Mouse (Mus musculus): ENCODE measurements at regions not wholly inside any gene's neighbourhood (a gene's known extent, or its start where the extent isn't known, plus 50 kb on each side); places are given as distances from the start of the nearest gene placed in this dataset.

DNA sequence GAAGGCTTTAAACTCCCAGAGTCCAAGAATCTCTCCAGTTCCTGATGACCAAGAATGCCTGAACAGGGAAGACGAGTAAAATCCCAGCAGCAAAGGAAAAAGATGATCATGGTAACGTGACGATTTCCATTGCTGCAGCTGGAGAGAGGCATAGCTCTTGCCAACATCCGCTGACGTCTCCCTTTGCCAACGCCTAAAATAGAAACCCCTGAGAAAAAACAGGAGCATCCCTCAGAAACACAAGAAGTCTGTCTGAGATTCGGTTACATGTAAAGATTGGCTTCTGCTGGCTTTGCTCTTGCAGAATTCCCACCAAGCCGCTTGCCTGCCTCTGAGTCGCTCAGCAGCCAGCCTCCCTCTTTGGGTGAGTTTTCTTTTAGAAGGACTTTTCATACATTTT is 290.3 kb upstream of the Nt5c1b start:
- Histone ChIP-seq H3K4me2 (ENCODE audit: low read depth, low read length) (no peak overlapping the region), H3K9ac (replicated peaks; ENCODE audit: low read depth, low read length) (no peak overlapping the region), H3K27me3 (ENCODE audit: control insufficient read depth, insufficient read depth, low read length) (no peaks in the 10 kb centered on the region)

DNA sequence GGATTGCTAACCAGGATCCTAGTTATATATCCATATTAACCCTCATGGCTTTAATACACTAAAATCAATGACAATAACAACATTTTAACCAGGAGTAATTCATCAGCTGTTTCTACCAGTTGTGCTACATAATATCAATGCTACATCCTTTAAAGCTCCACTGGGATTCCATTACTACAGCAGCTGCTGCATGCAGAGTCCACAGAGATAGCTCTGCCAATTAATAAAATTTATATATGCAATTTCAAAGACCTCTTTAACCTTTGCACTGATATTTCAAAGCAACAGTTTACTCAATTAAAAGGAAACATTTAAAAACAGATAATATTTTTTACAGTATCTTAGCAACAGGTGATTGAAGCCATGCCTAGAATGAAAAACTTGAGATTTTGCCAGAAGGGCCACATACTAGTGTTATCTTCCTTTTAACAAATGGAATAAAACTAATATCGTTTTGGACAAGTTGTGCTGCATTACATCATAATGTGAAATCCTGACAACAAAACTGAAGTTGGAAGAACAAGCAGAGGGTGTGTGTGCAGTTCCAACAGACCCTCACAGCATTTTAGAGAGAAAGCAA is 256.8 kb upstream of the Nt5c1b start:
- ATAC-seq (ENCODE audit: insufficient read depth, low read depth) (no peak), DNase-seq (ENCODE audit: low spot score) (no peak)
- Histone ChIP-seq H3K9ac (replicated peaks; ENCODE audit: low read depth, low read length) (no peak overlapping the region), H3K27me3 (ENCODE audit: control insufficient read depth, insufficient read depth, low read length) (no peaks in the 10 kb centered on the region), H3K4me1 (ENCODE audit: control insufficient read depth, insufficient read depth) (no peaks in the 10 kb centered on the region), H3K9me3 (replicated peaks; ENCODE audit: control insufficient read depth, low read length) (no peaks in the 10 kb centered on the region; the same call in 1 of the 2 replicates), H3K27ac (ENCODE audit: low read depth) (no peak overlapping the region), H3K4me2 (ENCODE audit: low read depth, low read length) (no peak overlapping the region), H3K36me3 (replicated peaks; ENCODE audit: control insufficient read depth, insufficient read depth, low read length) (no peaks in the 10 kb centered on the region), H3K4me3 (ENCODE audit: low read depth, low read length) (no peak overlapping the region)
- 56% methylated on average over 1 of the region's 1 CpGs for WGBS
- TF ChIP-seq EP300 (IDR thresholded peaks at IDR 0.05; ENCODE audit: low read depth): no peak
- no peak for TF ChIP-seq CTCF (IDR thresholded peaks at IDR 0.05; ENCODE audit: low read depth)

More for the DNA sequence above, 290.3 kb upstream of the Nt5c1b start:
- TF ChIP-seq CTCF (IDR thresholded peaks at IDR 0.05; ENCODE audit: low read depth): no peak
- TF ChIP-seq EP300 (IDR thresholded peaks at IDR 0.05; ENCODE audit: low read depth): no peak
- ATAC-seq (ENCODE audit: insufficient read depth, low read depth) (no peak), DNase-seq (ENCODE audit: low spot score) (peak; percentile 9)
- H3K36me3 ChIP-seq (replicated peaks; ENCODE audit: control insufficient read depth, insufficient read depth, low read length): no peaks in the 10 kb centered on the region
- 23% methylated on average over 9 of the region's 9 CpGs for WGBS
- H3K27ac ChIP-seq (ENCODE audit: low read depth): no peak overlapping the region
- H3K4me3 ChIP-seq (ENCODE audit: low read depth, low read length): no peak overlapping the region
- H3K4me1 ChIP-seq (ENCODE audit: control insufficient read depth, insufficient read depth): 0 out of 2 replicates have a peak, but pooled peaks cover 4% of the 10 kb centered on the region
- H3K9me3 ChIP-seq (replicated peaks; ENCODE audit: control insufficient read depth, low read length): no peaks in the 10 kb centered on the region

DNA sequence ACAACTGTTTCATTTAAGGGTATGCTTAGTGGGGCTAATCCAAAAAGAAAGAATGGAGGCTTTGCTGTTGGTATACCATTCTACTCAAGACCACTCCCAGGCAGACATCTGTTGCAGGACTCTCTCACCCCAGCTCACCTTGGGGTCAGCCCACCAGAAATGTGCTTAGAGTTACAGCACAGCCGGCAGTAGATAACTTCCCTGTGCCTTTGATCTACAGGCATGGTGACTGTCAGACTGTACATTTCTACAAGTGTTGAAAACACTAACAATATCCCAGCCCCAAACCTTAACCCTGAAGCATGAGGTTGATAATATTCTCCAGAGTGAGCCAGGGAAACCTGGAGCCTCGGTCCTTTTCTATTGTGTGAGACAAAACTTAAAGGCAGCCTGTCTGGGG is 247.7 kb upstream of the Nt5c1b start:
- Histone ChIP-seq H3K4me1 (ENCODE audit: control insufficient read depth, insufficient read depth) (peaks cover 8% of the 10 kb centered on the region; the same call in 1 of the 2 replicates), H3K9me3 (replicated peaks; ENCODE audit: control insufficient read depth, low read length) (no peaks in the 10 kb centered on the region), H3K27me3 (ENCODE audit: control insufficient read depth, insufficient read depth, low read length) (no peaks in the 10 kb centered on the region), H3K9ac (replicated peaks; ENCODE audit: low read depth, low read length) (no peak overlapping the region), H3K27ac (ENCODE audit: low read depth) (no peak overlapping the region), H3K36me3 (replicated peaks; ENCODE audit: control insufficient read depth, insufficient read depth, low read length) (no peaks in the 10 kb centered on the region), H3K4me2 (ENCODE audit: low read depth, low read length) (no peak overlapping the region), H3K4me3 (ENCODE audit: low read depth, low read length) (no peak overlapping the region)
- ATAC-seq (ENCODE audit: insufficient read depth, low read depth) (peak; percentile 67), DNase-seq (ENCODE audit: low spot score) (peak; percentile 28)
- TF ChIP-seq CTCF (IDR thresholded peaks at IDR 0.05; ENCODE audit: low read depth) (no peak), EP300 (IDR thresholded peaks at IDR 0.05; ENCODE audit: low read depth) (no peak)
- WGBS: 17% methylated on average over 2 of the region's 2 CpGs

GRCm38 (mm10) chr12:10127995-10128573 is 241.7 kb upstream of the Nt5c1b start:
- DNase-seq (ENCODE audit: low spot score) (no peak), ATAC-seq (ENCODE audit: insufficient read depth, low read depth) (no peak)
- Histone ChIP-seq H3K27ac (ENCODE audit: low read depth) (no peak overlapping the region), H3K36me3 (replicated peaks; ENCODE audit: control insufficient read depth, insufficient read depth, low read length) (no peaks in the 10 kb centered on the region), H3K9ac (replicated peaks; ENCODE audit: low read depth, low read length) (no peak overlapping the region), H3K4me2 (ENCODE audit: low read depth, low read length) (no peak overlapping the region), H3K27me3 (ENCODE audit: control insufficient read depth, insufficient read depth, low read length) (no peaks in the 10 kb centered on the region), H3K4me1 (ENCODE audit: control insufficient read depth, insufficient read depth) (no peaks in the 10 kb centered on the region), H3K4me3 (ENCODE audit: low read depth, low read length) (no peak overlapping the region), H3K9me3 (replicated peaks; ENCODE audit: control insufficient read depth, low read length) (no peaks in the 10 kb centered on the region)
- TF ChIP-seq CTCF (IDR thresholded peaks at IDR 0.05; ENCODE audit: low read depth) (no peak), EP300 (IDR thresholded peaks at IDR 0.05; ENCODE audit: low read depth) (no peak)
- 30% methylated on average over 3 of the region's 3 CpGs for WGBS

DNA sequence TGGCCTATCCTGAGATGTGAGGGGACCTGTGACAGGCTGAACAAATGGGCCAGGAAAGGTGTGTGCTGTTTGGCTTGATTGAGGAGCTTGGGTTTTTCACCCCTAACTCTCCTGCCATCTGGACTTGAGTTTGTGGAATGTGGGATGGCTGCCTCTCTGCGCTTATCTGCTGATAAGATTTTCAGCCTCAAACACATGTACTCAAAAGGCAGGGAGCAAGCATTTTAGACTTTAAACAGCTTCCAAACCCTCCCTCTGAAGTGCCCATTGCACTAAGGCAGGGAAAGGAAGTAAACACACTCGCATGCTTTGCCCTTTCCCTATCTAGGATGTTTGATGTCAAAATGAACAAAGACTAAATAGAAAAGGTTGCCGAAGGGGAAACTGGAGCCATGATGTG is 235.6 kb upstream of the Nt5c1b start:
- Histone ChIP-seq H3K9me3 (replicated peaks; ENCODE audit: control insufficient read depth, low read length) (no peaks in the 10 kb centered on the region), H3K4me2 (ENCODE audit: low read depth, low read length) (no peak overlapping the region), H3K4me1 (ENCODE audit: control insufficient read depth, insufficient read depth) (no peaks in the 10 kb centered on the region), H3K27me3 (ENCODE audit: control insufficient read depth, insufficient read depth, low read length) (no peaks in the 10 kb centered on the region), H3K36me3 (replicated peaks; ENCODE audit: control insufficient read depth, insufficient read depth, low read length) (no peaks in the 10 kb centered on the region), H3K27ac (ENCODE audit: low read depth) (no peak overlapping the region), H3K9ac (replicated peaks; ENCODE audit: low read depth, low read length) (no peak overlapping the region), H3K4me3 (ENCODE audit: low read depth, low read length) (no peak overlapping the region)
- no peak for ATAC-seq (ENCODE audit: insufficient read depth, low read depth)
- WGBS: 8% methylated on average over 3 of the region's 3 CpGs
- TF ChIP-seq CTCF (IDR thresholded peaks at IDR 0.05; ENCODE audit: low read depth): no peak
- no peak for TF ChIP-seq EP300 (IDR thresholded peaks at IDR 0.05; ENCODE audit: low read depth)
- DNase-seq (ENCODE audit: low spot score): no peak

GRCm38 (mm10) chr12:10135915-10136314 is 233.9 kb upstream of the Nt5c1b start:
- ATAC-seq (ENCODE audit: insufficient read depth, low read depth): no peak
- 17% methylated on average over 2 of the region's 2 CpGs for WGBS
- no peak for TF ChIP-seq EP300 (IDR thresholded peaks at IDR 0.05; ENCODE audit: low read depth)
- no peak for TF ChIP-seq CTCF (IDR thresholded peaks at IDR 0.05; ENCODE audit: low read depth)
- H3K4me3 ChIP-seq (ENCODE audit: low read depth, low read length): no peak overlapping the region
- H3K27ac ChIP-seq (ENCODE audit: low read depth): no peak overlapping the region
- H3K4me1 ChIP-seq (ENCODE audit: control insufficient read depth, insufficient read depth): no peaks in the 10 kb centered on the region
- no peaks in the 10 kb centered on the region for H3K27me3 ChIP-seq (ENCODE audit: control insufficient read depth, insufficient read depth, low read length)
- H3K9ac ChIP-seq (replicated peaks; ENCODE audit: low read depth, low read length): no peak overlapping the region
- no peaks in the 10 kb centered on the region for H3K9me3 ChIP-seq (replicated peaks; ENCODE audit: control insufficient read depth, low read length)
- no peak overlapping the region for H3K4me2 ChIP-seq (ENCODE audit: low read depth, low read length)
- H3K36me3 ChIP-seq (replicated peaks; ENCODE audit: control insufficient read depth, insufficient read depth, low read length): no peaks in the 10 kb centered on the region
- no peak for DNase-seq (ENCODE audit: low spot score)

Measured in heart, postnatal 0 days (tissue).